Mouse (Mus musculus): ENCODE data around the gene Isyna1. TPM values are rescaled to one million over a fixed set of nuclear protein-coding genes. Genes with fewer than 3 reads are reported as not detected.

The Isyna1 gene
- polyA plus RNA-seq, 1 experiment from 2014 or later, result 106 TPM

- Histone ChIP-seq H3K27ac (ENCODE audit: low read depth) (no peak overlapping the region), H3K4me1 (replicated peaks; ENCODE audit: control insufficient read depth, insufficient read depth, low read length) (peaks cover 17% of the 10 kb centered on the region), H3K4me3 (ENCODE audit: low read depth, low read length) (no peak overlapping the region), H3K27me3 (replicated peaks; ENCODE audit: control insufficient read depth, insufficient read depth, low read length) (no peaks in the 10 kb centered on the region), H3K36me3 (ENCODE audit: control insufficient read depth, insufficient read depth, low read length) (0 out of 2 replicates have a peak, but pooled peaks cover 2% of the 10 kb centered on the region), H3K9me3 (ENCODE audit: control insufficient read depth, low read length) (no peaks in the 10 kb centered on the region), H3K4me2 (ENCODE audit: low read length) (no peak overlapping the region), H3K9ac (ENCODE audit: low read length) (no peak overlapping the region)
- WGBS, result 95% methylated on average over 2 of the region's 2 CpGs
- ATAC-seq (replicated peaks; ENCODE audit: low FRiP score, low TSS enrichment, low read depth) (no peak), DNase-seq (ENCODE audit: low spot score) (no peak)
Measured at GRCm38 (mm10) chr8:70644065-70644464, 49.9 kb downstream of the Isyna1 start.

- no peaks in the 10 kb centered on the region for H3K9me3 ChIP-seq (ENCODE audit: control insufficient read depth, low read length)
- peaks cover 12% of the 10 kb centered on the region for H3K36me3 ChIP-seq (ENCODE audit: control insufficient read depth, insufficient read depth, low read length)
- 60% methylated on average over 17 of the region's 17 CpGs for WGBS
- no peak overlapping the region for H3K9ac ChIP-seq (ENCODE audit: low read length)
- H3K4me2 ChIP-seq (ENCODE audit: low read length), result no peak overlapping the region
- peaks cover 27% of the 10 kb centered on the region for H3K4me1 ChIP-seq (replicated peaks; ENCODE audit: control insufficient read depth, insufficient read depth, low read length)
- H3K27ac ChIP-seq (ENCODE audit: low read depth), result no peak overlapping the region
- no peaks in the 10 kb centered on the region for H3K27me3 ChIP-seq (replicated peaks; ENCODE audit: control insufficient read depth, insufficient read depth, low read length)
- H3K4me3 ChIP-seq (ENCODE audit: low read depth, low read length), result no peak overlapping the region
- ATAC-seq (replicated peaks; ENCODE audit: low FRiP score, low TSS enrichment, low read depth), result no peak
- DNase-seq (ENCODE audit: low spot score), result no peak
Measured at GRCm38 (mm10) chr8:70645501-70646224, 51.5 kb downstream of the Isyna1 start.

GRCm38 (mm10) chr8:70646369-70646768 is 52.2 kb downstream of the Isyna1 start:
- Histone ChIP-seq H3K4me2 (ENCODE audit: low read length) (no peak overlapping the region), H3K27ac (ENCODE audit: low read depth) (no peak overlapping the region), H3K4me1 (replicated peaks; ENCODE audit: control insufficient read depth, insufficient read depth, low read length) (peaks cover 27% of the 10 kb centered on the region)

GRCm38 (mm10) chr8:70646775-70647174 is 52.6 kb downstream of the Isyna1 start:
- H3K4me1 ChIP-seq (replicated peaks; ENCODE audit: control insufficient read depth, insufficient read depth, low read length), result peaks cover 27% of the 10 kb centered on the region

More at GRCm38 (mm10) chr8:70646369-70646768, 52.2 kb downstream of the Isyna1 start:
- ATAC-seq (replicated peaks; ENCODE audit: low FRiP score, low TSS enrichment, low read depth), result no peak
- 73% methylated on average over 6 of the region's 6 CpGs for WGBS
- Histone ChIP-seq H3K4me3 (ENCODE audit: low read depth, low read length) (no peak overlapping the region), H3K27me3 (replicated peaks; ENCODE audit: control insufficient read depth, insufficient read depth, low read length) (no peaks in the 10 kb centered on the region), H3K36me3 (ENCODE audit: control insufficient read depth, insufficient read depth, low read length) (peaks cover 19% of the 10 kb centered on the region), H3K9me3 (ENCODE audit: control insufficient read depth, low read length) (no peaks in the 10 kb centered on the region), H3K9ac (ENCODE audit: low read length) (no peak overlapping the region)
- no peak for DNase-seq (ENCODE audit: low spot score)

More at GRCm38 (mm10) chr8:70646775-70647174, 52.6 kb downstream of the Isyna1 start:
- H3K9ac ChIP-seq (ENCODE audit: low read length), result no peak overlapping the region
- ATAC-seq (replicated peaks; ENCODE audit: low FRiP score, low TSS enrichment, low read depth) (no peak), DNase-seq (ENCODE audit: low spot score) (no peak)
- H3K27ac ChIP-seq (ENCODE audit: low read depth), result no peak overlapping the region
- H3K36me3 ChIP-seq (ENCODE audit: control insufficient read depth, insufficient read depth, low read length), result peaks cover 23% of the 10 kb centered on the region
- H3K4me2 ChIP-seq (ENCODE audit: low read length), result no peak overlapping the region
- H3K27me3 ChIP-seq (replicated peaks; ENCODE audit: control insufficient read depth, insufficient read depth, low read length), result no peaks in the 10 kb centered on the region
- H3K4me3 ChIP-seq (ENCODE audit: low read depth, low read length), result no peak overlapping the region
- H3K9me3 ChIP-seq (ENCODE audit: control insufficient read depth, low read length), result no peaks in the 10 kb centered on the region

Other genes starting within 250 kb of the Isyna1 start
- 16.6 and 19.4 TPM in 2 replicates for gene Upf1, start 241.1 kb upstream of the Isyna1 start, polyA plus RNA-seq (2014; fragmentation: Nextera tagmentation; extraction: Ambion mirVana)
- 0.44 and 0.77 TPM in 2 replicates for gene Comp, start 220.8 kb upstream of the Isyna1 start, polyA plus RNA-seq (2014; fragmentation: Nextera tagmentation; extraction: Ambion mirVana)
- gene Crtc1, start 154.8 kb upstream of the Isyna1 start, polyA plus RNA-seq (2014; fragmentation: Nextera tagmentation; extraction: Ambion mirVana), result 18.0 and 23.4 TPM in 2 replicates
- 19.5 and 21.2 TPM in 2 replicates for gene Klhl26, start 117.4 kb upstream of the Isyna1 start, polyA plus RNA-seq (2014; fragmentation: Nextera tagmentation; extraction: Ambion mirVana)
- 3.7 and 5.1 TPM in 2 replicates for gene Tmem59l, start 107.0 kb upstream of the Isyna1 start, polyA plus RNA-seq (2014; fragmentation: Nextera tagmentation; extraction: Ambion mirVana)
- 1.4 and 1.9 TPM in 2 replicates for gene Crlf1, start 101.2 kb upstream of the Isyna1 start, polyA plus RNA-seq (2014; fragmentation: Nextera tagmentation; extraction: Ambion mirVana)
- gene Rex1bd, start 87.6 kb upstream of the Isyna1 start, polyA plus RNA-seq (2014; fragmentation: Nextera tagmentation; extraction: Ambion mirVana), result 130 and 136 TPM in 2 replicates
- 1,195 and 1,247 TPM in 2 replicates for gene Uba52, start 83.6 kb upstream of the Isyna1 start, polyA plus RNA-seq (2014; fragmentation: Nextera tagmentation; extraction: Ambion mirVana)
- gene Fkbp8, start 66.6 kb upstream of the Isyna1 start, polyA plus RNA-seq (2014; fragmentation: Nextera tagmentation; extraction: Ambion mirVana), result 271 and 278 TPM in 2 replicates
- 71.1 and 77.6 TPM in 2 replicates for gene Kxd1, start 66.4 kb upstream of the Isyna1 start, polyA plus RNA-seq (2014; fragmentation: Nextera tagmentation; extraction: Ambion mirVana)
- 16.6 and 18.5 TPM in 2 replicates for gene Ell, start 54.9 kb upstream of the Isyna1 start, polyA plus RNA-seq (2014; fragmentation: Nextera tagmentation; extraction: Ambion mirVana)
- 124 and 125 TPM in 2 replicates for gene Ssbp4, start 14.5 kb downstream of the Isyna1 start, polyA plus RNA-seq (2014; fragmentation: Nextera tagmentation; extraction: Ambion mirVana)
- 1.2 and 2.0 TPM in 2 replicates for gene Lrrc25, start 21.8 kb downstream of the Isyna1 start, polyA plus RNA-seq (2014; fragmentation: Nextera tagmentation; extraction: Ambion mirVana)
- 0.55 and 1.1 TPM in 2 replicates for gene Gdf15, start 38.1 kb downstream of the Isyna1 start, polyA plus RNA-seq (2014; fragmentation: Nextera tagmentation; extraction: Ambion mirVana)
- gene Pgpep1, start 66.0 kb downstream of the Isyna1 start, polyA plus RNA-seq (2014; fragmentation: Nextera tagmentation; extraction: Ambion mirVana), result 65.5 and 65.9 TPM in 2 replicates
- 290 and 307 TPM in 2 replicates for gene Lsm4, start 78.9 kb downstream of the Isyna1 start, polyA plus RNA-seq (2014; fragmentation: Nextera tagmentation; extraction: Ambion mirVana)
- gene Jund, start 104.6 kb downstream of the Isyna1 start, polyA plus RNA-seq (2014; fragmentation: Nextera tagmentation; extraction: Ambion mirVana), result 94.0 and 114 TPM in 2 replicates
- 0.05 TPM in 2 replicates for gene Iqcn, start 109.1 kb downstream of the Isyna1 start, polyA plus RNA-seq (2014; fragmentation: Nextera tagmentation; extraction: Ambion mirVana)
- 0.67 and 0.88 TPM in 2 replicates for gene Gm3336, start 124.2 kb downstream of the Isyna1 start, polyA plus RNA-seq (2014; fragmentation: Nextera tagmentation; extraction: Ambion mirVana)
- 0.39 and 0.42 TPM in 2 replicates for gene Pde4c, start 129.3 kb downstream of the Isyna1 start, polyA plus RNA-seq (2014; fragmentation: Nextera tagmentation; extraction: Ambion mirVana)
- 27.7 and 28.6 TPM in 2 replicates for gene Rab3a, start 160.3 kb downstream of the Isyna1 start, polyA plus RNA-seq (2014; fragmentation: Nextera tagmentation; extraction: Ambion mirVana)
- 58.6 and 59.9 TPM in 2 replicates for gene Mpv17l2, start 166.6 kb downstream of the Isyna1 start, polyA plus RNA-seq (2014; fragmentation: Nextera tagmentation; extraction: Ambion mirVana)
- 40.7 and 47.3 TPM in 2 replicates for gene Pik3r2, start 182.3 kb downstream of the Isyna1 start, polyA plus RNA-seq (2014; fragmentation: Nextera tagmentation; extraction: Ambion mirVana)
- gene Mast3, start 210.7 kb downstream of the Isyna1 start, polyA plus RNA-seq (2014; fragmentation: Nextera tagmentation; extraction: Ambion mirVana), result 13.1 and 16.7 TPM in 2 replicates
- 0.24 and 0.35 TPM in 2 replicates for gene Il12rb1, start 214.1 kb downstream of the Isyna1 start, polyA plus RNA-seq (2014; fragmentation: Nextera tagmentation; extraction: Ambion mirVana)
- 7.3 and 7.9 TPM in 2 replicates for gene Arrdc2, start 245.3 kb downstream of the Isyna1 start, polyA plus RNA-seq (2014; fragmentation: Nextera tagmentation; extraction: Ambion mirVana)